Mouse (Mus musculus) cerebellum, postnatal 4 days (tissue): ENCODE measurements around the gene Txnrd2.
A peak's percentile ranks its signal among the peaks of the same experiment; 100 is the strongest.

ENCODE experiments used
- DNase-seq, 2 experiments: peaks; one replicate each; pipeline ENCODE4 v3.0.0; 2022; ENCODE audit warnings: low spot score in 2 of 2, mixed read lengths in 1 of 2

The Txnrd2 gene

GRCm38 (mm10) chr16:18393595-18393994 lies 32.6 kb upstream of the Txnrd2 start:
- DNase-seq, result no peak

- DNase-seq, result no peak
Measured at GRCm38 (mm10) chr16:18394056-18394455, 32.1 kb upstream of the Txnrd2 start.

GRCm38 (mm10) chr16:18394777-18395619 lies 31.2 kb upstream of the Txnrd2 start:
- no peak for DNase-seq

- DNase-seq, result peak in 1 of 2 experiments; percentile 42
Measured at GRCm38 (mm10) chr16:18395620-18396036, 30.6 kb upstream of the Txnrd2 start.

- DNase-seq, result peak in 1 of 2 experiments; percentile 53
Measured at GRCm38 (mm10) chr16:18396201-18396600, 30.0 kb upstream of the Txnrd2 start.

- DNase-seq, result no peak
Measured at GRCm38 (mm10) chr16:18396791-18397621, 29.2 kb upstream of the Txnrd2 start.

GRCm38 (mm10) chr16:18400028-18400427 lies 26.2 kb upstream of the Txnrd2 start:
- DNase-seq, result no peak

- DNase-seq, result peak; percentile 64 to 78
Measured at GRCm38 (mm10) chr16:18400472-18401216, 25.5 kb upstream of the Txnrd2 start.

GRCm38 (mm10) chr16:18403285-18403684 lies 22.9 kb upstream of the Txnrd2 start:
- DNase-seq, result no peak

- no peak for DNase-seq
Measured at GRCm38 (mm10) chr16:18405091-18405854, 20.9 kb upstream of the Txnrd2 start.

GRCm38 (mm10) chr16:18405876-18406275 lies 20.3 kb upstream of the Txnrd2 start:
- no peak for DNase-seq

- peak in 1 of 2 experiments; percentile 51 for DNase-seq
Measured at GRCm38 (mm10) chr16:18406293-18406692, 19.9 kb upstream of the Txnrd2 start.

GRCm38 (mm10) chr16:18407912-18408311 lies 18.3 kb upstream of the Txnrd2 start:
- no peak for DNase-seq

GRCm38 (mm10) chr16:18409776-18410175 lies 16.4 kb upstream of the Txnrd2 start:
- no peak for DNase-seq

- DNase-seq, result no peak
Measured at GRCm38 (mm10) chr16:18410418-18410817, 15.8 kb upstream of the Txnrd2 start.

GRCm38 (mm10) chr16:18411026-18411649 lies 15.0 kb upstream of the Txnrd2 start:
- no peak for DNase-seq

- DNase-seq, result no peak
Measured at GRCm38 (mm10) chr16:18411802-18412476, 14.2 kb upstream of the Txnrd2 start.

- DNase-seq, result no peak
Measured at GRCm38 (mm10) chr16:18413032-18413816, 13.0 kb upstream of the Txnrd2 start.

- DNase-seq, result no peak
Measured at GRCm38 (mm10) chr16:18416094-18416761, 10.0 kb upstream of the Txnrd2 start.
